Mouse (Mus musculus) brain, embryonic 14.5 days (tissue): Measurements from ENCODE around the gene Klf7.

Experiments
- CTCF ChIP-seq: fragments of 200-500 bp; IDR thresholded peaks from 2 replicates; pipeline ENCODE4 v1.5.1; 2012; ENCODE audit warnings: inconsistent platforms, mild to moderate bottlenecking, moderate library complexity, borderline replicate concordance; ENCODE audit not compliant: insufficient read depth, insufficient read length; ENCODE audit errors: extremely low read depth
- POLR2A ChIP-seq: fragments of 200-500 bp; IDR thresholded peaks from 2 replicates; pipeline ENCODE4 v1.6.1; 2012; ENCODE audit warnings: mild to moderate bottlenecking, inconsistent platforms, borderline replicate concordance; ENCODE audit not compliant: poor library complexity, insufficient read depth, insufficient read length, severe bottlenecking; ENCODE audit errors: extremely low read depth

DNA sequence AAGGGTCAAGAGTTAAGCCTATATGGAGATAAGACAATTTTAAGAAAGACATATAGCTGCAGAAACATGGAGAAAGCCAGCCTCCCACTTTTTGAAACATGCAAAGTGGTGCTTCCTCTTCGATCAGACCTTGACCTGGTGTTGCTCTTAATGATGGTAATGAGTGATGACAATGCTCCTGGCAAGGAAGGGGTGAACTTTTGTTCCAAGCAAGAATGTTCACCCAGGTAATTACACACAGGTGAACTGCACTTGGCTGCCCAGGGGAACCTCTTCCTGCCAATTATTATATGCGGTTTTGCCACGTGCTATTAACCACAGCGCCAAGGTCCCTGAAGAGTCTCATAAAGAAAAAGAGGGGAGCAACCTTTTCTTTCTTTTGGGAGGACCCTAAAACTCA, 36.7 kb downstream of the Klf7 start:
- no peak for TF ChIP-seq CTCF
- no peak for TF ChIP-seq POLR2A
